Mouse (Mus musculus) mesoderm, embryonic 11.5 days (tissue): ENCODE data around the gene Fxyd1.
A peak's percentile ranks its signal among the peaks of the same experiment; 100 is the strongest.

Experiments
- DNase-seq: peaks from one replicate; pipeline ENCODE4 v3.0.0-alpha.2; 2012; ENCODE audit warnings: low read depth, low spot score

Fxyd1 gene

GRCm38 (mm10) chr7:31017104-31017901, 39.7 kb downstream of the Fxyd1 start:
- peak; percentile 37 for DNase-seq

- no peak for DNase-seq
Measured at GRCm38 (mm10) chr7:31012971-31013370, 44.0 kb downstream of the Fxyd1 start.

- peak; percentile 10 for DNase-seq
Measured at GRCm38 (mm10) chr7:31008889-31009288, 48.1 kb downstream of the Fxyd1 start.

GRCm38 (mm10) chr7:31008175-31008574, 48.8 kb downstream of the Fxyd1 start:
- DNase-seq, result no peak

GRCm38 (mm10) chr7:31007775-31008174, 49.2 kb downstream of the Fxyd1 start:
- DNase-seq, result no peak

GRCm38 (mm10) chr7:31002650-31003049, 54.3 kb downstream of the Fxyd1 start:
- no peak for DNase-seq
